Mouse (Mus musculus) MEL (cell line): Measurements from ENCODE around the gene Rpl38. TPM values are rescaled to one million over a fixed set of nuclear protein-coding genes. Genes with fewer than 3 reads are reported as not detected.
A peak's percentile ranks its signal among the peaks of the same experiment; 100 is the strongest.

Source experiments
- DNase-seq: peaks from one replicate; pipeline ENCODE4 v3.0.0; 2011; ENCODE audit warnings: low read depth, low spot score
- H3K27ac ChIP-seq: 2 replicates; pipeline ENCODE4 v1.5.1; 2012; ENCODE audit warnings: low read depth, mild to moderate bottlenecking, control low read depth, low read length, moderate library complexity; ENCODE audit not compliant: control insufficient read depth
- H3K27me3 ChIP-seq, 2 experiments: fragments of 150-350 bp in 1 of 2; sonication (generic) in 1 of 2; 2 replicates each; pipeline ENCODE4 v1.6.1; 2012; ENCODE audit warnings: low read length in 2 of 2, mild to moderate bottlenecking in 2 of 2, improper control_type of control experiment in 1 of 2, moderate library complexity in 1 of 2; ENCODE audit not compliant: insufficient read depth in 2 of 2, control insufficient read depth in 1 of 2
- H3K36me3 ChIP-seq, 2 experiments: 2 replicates each; pipeline ENCODE4 v1.6.1; 2012 to 2014; ENCODE audit warnings: low read length in 2 of 2, improper control_type of control experiment in 1 of 2, inconsistent platforms in 1 of 2, mild to moderate bottlenecking in 1 of 2; ENCODE audit not compliant: insufficient read depth in 2 of 2, control insufficient read depth in 1 of 2
- H3K4me1 ChIP-seq, 2 experiments: fragments of 150-350 bp in 1 of 2; sonication (generic) in 1 of 2; 2 replicates each; pipeline ENCODE4 v1.6.1; 2012; ENCODE audit warnings: low read length in 2 of 2, improper control_type of control experiment in 1 of 2, mild to moderate bottlenecking in 1 of 2; ENCODE audit not compliant: insufficient read depth in 2 of 2, control insufficient read depth in 1 of 2
- H3K4me3 ChIP-seq, 2 experiments: fragments of 150-350 bp in 1 of 2; sonication (generic) in 1 of 2; 2 replicates each; pipeline ENCODE4 v1.5.1; 2012; ENCODE audit warnings: low read depth in 2 of 2, low read length in 2 of 2, mild to moderate bottlenecking in 2 of 2, moderate library complexity in 2 of 2, control low read depth in 1 of 2, improper control_type of control experiment in 1 of 2; ENCODE audit not compliant: control insufficient read depth in 1 of 2, insufficient read depth in 1 of 2
- H3K79me2 ChIP-seq: 2 replicates; pipeline ENCODE4 v1.6.1; 2012; ENCODE audit warnings: mild to moderate bottlenecking, low read length, moderate library complexity; ENCODE audit not compliant: control insufficient read depth, poor library complexity, insufficient read depth
- H3K9ac ChIP-seq: 2 replicates; pipeline ENCODE4 v1.6.1; 2012; ENCODE audit warnings: low read depth, mild to moderate bottlenecking, control low read depth, low read length, moderate library complexity; ENCODE audit not compliant: control insufficient read depth, poor library complexity, severe bottlenecking
- H3K9me3 ChIP-seq: fragments of 150-350 bp; sonication (generic); replicated peaks from 2 replicates; pipeline ENCODE4 v1.6.1; 2012; ENCODE audit warnings: mild to moderate bottlenecking, low read length, improper control_type of control experiment, moderate library complexity; ENCODE audit not compliant: insufficient read depth
- BHLHE40 ChIP-seq: IDR thresholded peaks from 2 replicates; pipeline ENCODE4 v1.6.1; 2012; ENCODE audit warnings: low read depth, mild to moderate bottlenecking, inconsistent platforms, low read length, improper control_type of control experiment, borderline replicate concordance
- CHD1 ChIP-seq: IDR thresholded peaks from 2 replicates; pipeline ENCODE4 v1.6.1; 2012; ENCODE audit warnings: low read depth, mild to moderate bottlenecking, inconsistent platforms, low read length, improper control_type of control experiment
- CTCF ChIP-seq, 3 experiments: IDR thresholded peaks in 2 of 3; conservative IDR thresholded peaks in 1 of 3; 2 replicates each; pipeline ENCODE4 v1.5.1; 2011 to 2012; ENCODE audit warnings: low read length in 3 of 3, low read depth in 2 of 3, mild to moderate bottlenecking in 2 of 3, improper control_type of control experiment in 1 of 3, inconsistent platforms in 1 of 3, mixed read lengths in 1 of 3, moderate library complexity in 1 of 3; ENCODE audit not compliant: control insufficient read depth in 1 of 3, insufficient read depth in 1 of 3, poor library complexity in 1 of 3, severe bottlenecking in 1 of 3
- EP300 ChIP-seq, 2 experiments: IDR thresholded peaks; 2 replicates each; pipeline ENCODE4 v1.6.1; 2011; ENCODE audit warnings: improper control_type of control experiment in 2 of 2, low read length in 2 of 2, low read depth in 1 of 2, mild to moderate bottlenecking in 1 of 2
- ETS1 ChIP-seq: IDR thresholded peaks from 2 replicates; pipeline ENCODE4 v1.6.1; 2012; ENCODE audit warnings: low read depth, mild to moderate bottlenecking, inconsistent platforms, low read length, improper control_type of control experiment, moderate library complexity
- GATA1 ChIP-seq: IDR thresholded peaks from 2 replicates; pipeline ENCODE4 v1.6.1; 2011; ENCODE audit warnings: low read depth, low read length, improper control_type of control experiment
- KAT2A ChIP-seq: conservative IDR thresholded peaks from 2 replicates; pipeline ENCODE4 v1.6.1; 2012; ENCODE audit warnings: low read depth, low read length, improper control_type of control experiment, inconsistent platforms
- MAZ ChIP-seq: IDR thresholded peaks from 2 replicates; pipeline ENCODE4 v1.6.1; 2012; ENCODE audit warnings: low read depth, mild to moderate bottlenecking, inconsistent platforms, low read length, improper control_type of control experiment
- POLR2A ChIP-seq, 2 experiments: IDR thresholded peaks; 2 replicates each; pipeline ENCODE4 v1.6.1; 2011 to 2012; ENCODE audit warnings: low read length in 2 of 2, mild to moderate bottlenecking in 2 of 2, control low read depth in 1 of 2, improper control_type of control experiment in 1 of 2, low read depth in 1 of 2, moderate library complexity in 1 of 2; ENCODE audit not compliant: control insufficient read depth in 1 of 2, insufficient read depth in 1 of 2, poor library complexity in 1 of 2
- SMC3 ChIP-seq: IDR thresholded peaks from 2 replicates; pipeline ENCODE4 v1.6.1; 2011; ENCODE audit warnings: low read depth, low read length, improper control_type of control experiment
- TCF12 ChIP-seq: IDR thresholded peaks from 2 replicates; pipeline ENCODE4 v1.6.1; 2014; ENCODE audit warnings: low read depth, mild to moderate bottlenecking, inconsistent platforms, low read length, improper control_type of control experiment, moderate library complexity
- USF1 ChIP-seq: IDR thresholded peaks from 2 replicates; pipeline ENCODE4 v1.6.1; 2014; ENCODE audit warnings: low read depth, mild to moderate bottlenecking, inconsistent platforms, low read length, improper control_type of control experiment, moderate library complexity
- ZC3H11A ChIP-seq: IDR thresholded peaks from 2 replicates; pipeline ENCODE4 v1.6.1; 2012; ENCODE audit warnings: low read depth, mild to moderate bottlenecking, inconsistent platforms, low read length, improper control_type of control experiment
- ZKSCAN1 ChIP-seq: IDR thresholded peaks from 2 replicates; pipeline ENCODE4 v1.6.1; 2012; ENCODE audit warnings: low read depth, mild to moderate bottlenecking, inconsistent platforms, low read length, improper control_type of control experiment, moderate library complexity
- ZNF384 ChIP-seq: IDR thresholded peaks from 2 replicates; pipeline ENCODE4 v1.6.1; 2012; ENCODE audit warnings: low read depth, mild to moderate bottlenecking, inconsistent platforms, low read length, improper control_type of control experiment
- polyA plus RNA-seq, 2 experiments: library from polyadenylated mRNA; stranded (reverse) in 1 of 2; unstranded in 1 of 2; fragments of >175 nt in 1 of 2; fragments of >200 nt in 1 of 2; gene quantifications; 2 replicates each; pipeline versions ENCODE4 v1.2.1 to v1.2.4; 2012; ENCODE audit warnings: low replicate concordance in 2 of 2, low read depth in 1 of 2; ENCODE audit not compliant: insufficient read length in 2 of 2, insufficient read depth in 1 of 2, missing spikeins in 1 of 2
- total RNA-seq: library from RNA; depleted of rRNA; stranded (reverse); fragments of 300-350 nt; gene quantifications from 2 replicates; pipeline ENCODE4 v1.2.3, GENCODE M21; 2012

Rpl38 gene
- total and polyA plus RNA-seq, 3 experiments: 851 to 5,142 (median 1,236) TPM

GRCm38 (mm10) chr11:114653664-114654063 lies 14.7 kb upstream of the Rpl38 start:
- Histone ChIP-seq H3K4me1 (no peaks in the 10 kb centered on the region), H3K36me3 (no peaks in the 10 kb centered on the region), H3K9ac (no peak overlapping the region), H3K27me3 (no peaks in the 10 kb centered on the region), H3K4me3 (no peak overlapping the region), H3K27ac (no peak overlapping the region), H3K9me3 (no peaks in the 10 kb centered on the region), H3K79me2 (no peaks in the 10 kb centered on the region)
- DNase-seq: no peak
- TF ChIP-seq USF1: no peak
- no peak for TF ChIP-seq BHLHE40
- no peak for TF ChIP-seq GATA1
- TF ChIP-seq KAT2A: no peak
- no peak for TF ChIP-seq ZC3H11A
- no peak for TF ChIP-seq CHD1
- TF ChIP-seq ZNF384: no peak
- no peak for TF ChIP-seq ZKSCAN1

GRCm38 (mm10) chr11:114654552-114654951 lies 13.8 kb upstream of the Rpl38 start:
- TF ChIP-seq BHLHE40: no peak
- no peak for TF ChIP-seq POLR2A (IDR thresholded peaks at IDR 0.05; ENCODE audit: control insufficient read depth in 1 of 2, insufficient read depth in 1 of 2, low read depth in 1 of 2, low read length in 2 of 2, poor library complexity in 1 of 2)
- no peak for TF ChIP-seq ZC3H11A
- no peak for TF ChIP-seq EP300 (IDR thresholded peaks at IDR 0.05; ENCODE audit: low read depth in 1 of 2, low read length in 2 of 2)
- peak in 1 of 3 experiments; percentile 30; a peak in 2 of 6 replicates for TF ChIP-seq CTCF (IDR thresholded peaks at IDR 0.05 in 2 of 3, conservative IDR thresholded peaks at IDR 0.05 in 1 of 3; ENCODE audit: control insufficient read depth in 1 of 3, insufficient read depth in 1 of 3, low read depth in 2 of 3, low read length in 3 of 3, poor library complexity in 1 of 3, severe bottlenecking in 1 of 3)
- Histone ChIP-seq H3K9me3 (no peaks in the 10 kb centered on the region), H3K9ac (no peak overlapping the region), H3K4me3 (no peak overlapping the region), H3K27me3 (no peaks in the 10 kb centered on the region), H3K36me3 (no peaks in the 10 kb centered on the region), H3K79me2 (no peaks in the 10 kb centered on the region), H3K4me1 (no peaks in the 10 kb centered on the region), H3K27ac (no peak overlapping the region)
- DNase-seq: no peak

GRCm38 (mm10) chr11:114655350-114656008 lies 12.8 kb upstream of the Rpl38 start:
- Histone ChIP-seq H3K27me3 (no peaks in the 10 kb centered on the region), H3K36me3 (no peaks in the 10 kb centered on the region), H3K27ac (no peak overlapping the region), H3K4me1 (no peaks in the 10 kb centered on the region), H3K9me3 (no peaks in the 10 kb centered on the region), H3K79me2 (no peaks in the 10 kb centered on the region), H3K4me3 (no peak overlapping the region), H3K9ac (no peak overlapping the region)
- TF ChIP-seq ETS1 (no peak), SMC3 (no peak), TCF12 (no peak), POLR2A (IDR thresholded peaks at IDR 0.05; ENCODE audit: control insufficient read depth in 1 of 2, insufficient read depth in 1 of 2, low read depth in 1 of 2, low read length in 2 of 2, poor library complexity in 1 of 2) (no peak), CTCF (IDR thresholded peaks at IDR 0.05 in 2 of 3, conservative IDR thresholded peaks at IDR 0.05 in 1 of 3; ENCODE audit: control insufficient read depth in 1 of 3, insufficient read depth in 1 of 3, low read depth in 2 of 3, low read length in 3 of 3, poor library complexity in 1 of 3, severe bottlenecking in 1 of 3) (no peak), MAZ (no peak)
- no peak for DNase-seq
